20 mouse cellular contexts compared by ENCODE assay signal in genomic region chr12:58285912-58286311, GRCm38 (mm10). TPM values are rescaled to one million over a fixed set of nuclear protein-coding genes. Genes with fewer than 3 reads are reported as not detected.
DNase-seq lines count a peak whose midpoint lies in the region; ATAC-seq and TF ChIP-seq lines count a peak whose summit lies in the region.
"Had no signal": no experiment of that assay in that cellular context is flagged by ENCODE, and none has a peak within 500 bp of the region (broad histone marks: within the 10 kb centered on the region; RNA-seq: fewer than 3 reads in every experiment).

No protein-coding gene starts in this region.

- no peak overlapping the region for H3K4me2 ChIP-seq in lung, postnatal 0 days (replicated peaks; ENCODE audit: low read depth, low read length)

- WGBS in lung, postnatal 0 days, result 66% methylated on average over 3 of the region's 3 CpGs

- no peaks in the 10 kb centered on the region for H3K4me1 ChIP-seq in lung, postnatal 0 days (ENCODE audit: insufficient read depth, low read depth, low read length)

- no peak overlapping the region for H3K27ac ChIP-seq in lung, postnatal 0 days (ENCODE audit: low read length)

- no peak overlapping the region for H3K9ac ChIP-seq in lung, postnatal 0 days (replicated peaks; ENCODE audit: low read depth)

- no peaks in the 10 kb centered on the region for H3K9me3 ChIP-seq in lung, postnatal 0 days (ENCODE audit: low read length)
- H3K9me3 ChIP-seq: G1E had no signal

- no peak for TF ChIP-seq CTCF in lung, postnatal 0 days (IDR thresholded peaks at IDR 0.05)

- no peaks in the 10 kb centered on the region for H3K27me3 ChIP-seq in lung, postnatal 0 days (replicated peaks; ENCODE audit: insufficient read depth, low read length)
- H3K27me3 ChIP-seq: CH12.LX, Patski had no signal

- no peak overlapping the region for H3K4me3 ChIP-seq in lung, postnatal 0 days (ENCODE audit: low read depth, low read length)

- no peaks in the 10 kb centered on the region for H3K36me3 ChIP-seq in lung, postnatal 0 days (ENCODE audit: insufficient read depth, low read length)
- H3K36me3 ChIP-seq: G1E had no signal

- no peak for DNase-seq in lung, postnatal 0 days (ENCODE audit: low spot score)
- no peak for DNase-seq in lung, postnatal 36 days
- DNase-seq in lung, postnatal 25 days (ENCODE audit: low spot score), result peak; percentile 7
- no peak for DNase-seq in lung, postnatal 14 days
- DNase-seq: adrenal gland, adult 2 months; adrenal gland, adult 8-10 months; adrenal gland, postnatal 10 days; adrenal gland, postnatal 14 days; adrenal gland, postnatal 25 days; adrenal gland, postnatal 36 days; B cell, adult 2 months; cerebellum, adult 11 months; cerebellum, adult 11-12 months; cerebellum, adult 18-20 months had no signal

- ATAC-seq in lung, postnatal 0 days, result no peak
- ATAC-seq: activated CD4-positive, CD25-positive, alpha-beta regulatory T cell, adult 4 months; CD4-positive, CD25-positive, alpha-beta regulatory T cell, adult 4 months; Patski had no signal

- peak; percentile 79 for TF ChIP-seq EP300 in lung, postnatal 0 days (IDR thresholded peaks at IDR 0.05)

RNA-seq across cellular contexts. Expression of gene Clec14a, which starts 16.8 kb away (rescaled TPM):
- 80.9 and 83.5 TPM in 2 replicates for polyA plus RNA-seq in lung, postnatal 0 days (2015; fragmentation: Nextera tagmentation; extraction: Ambion mirVana)
- polyA plus RNA-seq: activated CD4-positive, CD25-positive, alpha-beta regulatory T cell, adult 4 months; C2C12; CD4-positive, CD25-positive, alpha-beta regulatory T cell, adult 4 months; G1E; Patski had no signal
